Mouse (Mus musculus) liver, adult (tissue): ENCODE data around the gene Cox10.

Source experiments
- GATA4 ChIP-seq: IDR thresholded peaks from 2 replicates; pipeline ENCODE4 v1.6.1; 2014; ENCODE audit warnings: mild to moderate bottlenecking, low read length; ENCODE audit not compliant: insufficient replicate concordance

Cox10 gene

DNA sequence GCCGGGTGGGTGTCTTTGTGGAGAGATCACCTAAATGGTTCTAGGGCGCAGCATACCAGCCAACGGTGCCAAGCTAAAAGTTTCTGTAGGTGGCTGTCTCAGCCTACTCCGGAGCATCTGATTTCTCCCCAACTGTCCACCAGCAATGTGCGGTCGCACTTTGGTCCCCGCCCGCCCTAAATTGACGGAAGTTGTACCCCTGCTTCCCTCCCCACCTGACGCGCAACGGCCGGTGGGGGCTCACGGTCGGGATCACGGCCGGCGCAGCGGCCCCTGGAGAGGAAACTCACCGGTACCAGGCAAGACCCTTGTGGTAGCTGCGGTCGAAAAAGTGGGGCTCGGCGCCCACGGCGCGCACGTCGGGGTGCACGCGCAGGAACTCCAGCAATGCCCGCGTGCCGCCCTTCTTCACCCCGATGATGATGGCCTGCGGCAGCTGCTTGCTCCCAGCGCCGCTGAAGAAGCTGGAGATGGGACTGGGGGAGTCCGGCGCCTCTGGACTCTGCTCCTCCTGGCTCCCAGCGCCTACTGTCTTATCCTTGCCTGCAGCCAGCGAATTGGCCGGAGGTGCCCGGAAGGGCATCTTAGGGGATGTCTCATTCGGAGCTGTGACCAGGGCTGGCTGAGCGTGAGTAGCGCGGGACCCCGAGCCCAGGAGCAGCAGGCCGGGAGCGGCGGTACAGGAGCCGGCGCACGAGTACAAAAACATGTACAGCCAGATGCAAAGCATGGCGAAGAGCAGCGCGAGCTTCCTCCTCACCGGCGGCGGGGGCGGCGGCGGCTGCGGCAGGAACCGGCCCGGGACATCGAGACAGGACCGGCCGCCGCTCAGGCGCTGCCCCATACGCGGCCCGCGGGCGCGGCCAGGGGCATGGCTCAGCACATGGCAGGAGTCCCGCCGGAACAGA is 158.0 kb downstream of the Cox10 start:
- no peak for TF ChIP-seq GATA4

DNA sequence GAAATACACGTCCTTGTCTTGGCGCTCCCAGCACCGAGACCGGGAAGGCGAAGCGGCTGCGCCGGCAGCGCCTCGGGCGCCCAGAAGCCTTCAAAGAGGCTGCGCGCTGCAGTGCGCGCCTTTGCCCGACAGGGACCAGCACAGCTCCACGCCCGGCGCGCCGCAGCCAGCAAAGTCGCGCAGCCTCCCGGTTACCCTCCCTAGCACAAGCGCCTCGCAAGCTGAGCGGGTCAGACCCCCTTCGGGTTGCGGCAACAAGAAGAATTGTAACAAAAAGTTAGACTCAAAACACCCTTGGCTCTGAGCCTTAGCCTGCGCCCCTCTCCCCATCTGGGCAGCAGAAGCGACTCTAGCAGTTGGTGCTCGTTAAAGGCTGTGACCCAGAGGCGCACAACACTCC is 158.7 kb downstream of the Cox10 start:
- no peak for TF ChIP-seq GATA4

DNA sequence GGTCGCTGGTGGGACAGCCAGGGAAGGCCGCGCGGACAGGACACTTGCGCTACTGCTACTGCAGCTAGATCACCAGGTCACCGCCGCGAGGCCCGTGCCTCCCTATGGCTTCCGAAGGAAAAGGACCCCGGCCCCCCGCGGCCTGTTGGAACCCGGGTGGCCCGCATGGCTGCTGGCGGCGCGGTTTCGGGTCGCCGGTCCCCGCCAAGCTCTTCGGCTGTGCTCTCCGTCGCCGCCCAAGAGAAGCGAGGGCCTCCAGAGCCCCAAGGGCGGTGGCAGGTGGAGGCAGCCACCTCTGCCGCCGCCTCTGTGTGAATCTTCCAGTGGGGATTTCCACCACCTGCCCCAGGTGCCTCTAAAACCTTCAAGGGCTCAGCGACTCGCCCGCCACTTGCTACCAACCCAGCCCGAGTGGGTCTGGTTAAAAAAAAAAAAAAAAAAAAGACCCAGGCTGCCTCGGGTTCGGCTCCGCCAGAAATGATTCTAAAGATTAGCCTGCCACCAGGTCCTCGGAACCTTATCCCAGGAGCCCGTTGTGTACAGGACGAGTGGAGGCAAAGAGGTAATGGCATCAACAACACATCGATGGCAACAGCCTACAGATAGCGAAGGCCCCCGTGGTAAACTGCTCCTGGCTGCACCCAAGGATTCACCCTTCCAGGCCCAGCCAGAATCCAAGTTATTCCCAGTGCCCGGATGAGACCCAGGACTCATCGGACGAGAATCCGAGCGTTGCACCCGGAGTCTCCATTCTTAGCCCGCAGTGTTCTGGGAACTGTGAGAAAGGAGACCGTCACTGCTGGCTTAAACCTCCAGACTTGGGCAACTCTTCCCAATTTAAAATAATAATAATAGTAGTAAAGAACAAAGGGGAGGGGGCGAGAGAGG is 159.8 kb downstream of the Cox10 start:
- no peak for TF ChIP-seq GATA4

DNA sequence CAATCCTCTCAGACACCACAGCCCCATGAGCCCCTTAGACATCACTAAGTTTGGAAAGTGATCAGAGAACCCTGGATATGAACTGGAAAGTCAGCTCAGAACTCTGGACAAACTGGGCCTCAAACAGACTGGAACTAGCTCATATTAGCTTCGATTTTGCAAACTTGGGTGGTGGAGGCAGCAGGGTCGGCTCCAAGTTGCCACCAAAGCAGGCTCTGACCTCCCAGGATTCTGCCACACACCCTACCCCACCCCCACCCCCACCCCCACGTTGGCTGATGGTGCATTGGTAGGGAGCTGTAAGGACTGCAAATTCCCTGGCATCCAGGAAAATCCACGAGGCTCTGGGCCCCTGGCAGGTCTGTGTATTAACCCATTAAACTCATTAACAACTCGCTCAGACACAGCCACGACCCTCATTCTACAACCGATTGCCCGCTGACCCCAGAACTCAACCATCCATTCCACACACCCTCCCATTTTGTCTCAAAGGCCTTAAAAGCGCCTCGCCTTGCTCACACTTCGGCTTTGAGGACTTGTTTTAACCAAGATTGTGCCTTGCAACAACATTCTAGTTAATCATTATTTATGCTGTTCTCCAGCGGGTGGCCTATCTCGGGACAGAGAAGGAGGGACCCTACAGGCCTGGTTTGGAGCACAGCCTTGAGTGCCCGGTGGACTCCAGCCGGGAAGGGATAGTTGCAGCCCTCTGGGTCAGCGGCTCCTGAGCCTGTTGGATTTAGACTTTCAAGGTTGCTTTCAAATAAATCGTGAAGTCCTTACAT is 160.8 kb downstream of the Cox10 start:
- TF ChIP-seq GATA4, result no peak

DNA sequence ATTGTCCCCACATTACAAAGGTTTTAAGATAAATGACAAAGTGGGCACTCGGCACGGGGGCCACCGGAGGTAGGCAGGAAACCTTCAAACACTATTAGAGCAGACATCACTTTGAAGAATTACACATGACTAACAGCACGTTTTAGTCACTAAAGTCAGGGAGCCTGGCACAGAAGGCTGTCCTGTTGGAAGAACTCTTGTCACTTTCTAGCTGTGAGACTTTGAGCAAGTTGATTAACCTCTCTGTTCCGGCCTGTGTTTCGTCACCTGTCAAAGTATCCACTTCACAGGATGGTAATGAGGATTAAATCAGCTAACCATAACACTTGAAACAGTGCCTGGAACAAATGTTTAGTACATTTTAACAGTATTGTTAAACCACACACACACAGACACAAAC is 161.7 kb downstream of the Cox10 start:
- no peak for TF ChIP-seq GATA4

DNA sequence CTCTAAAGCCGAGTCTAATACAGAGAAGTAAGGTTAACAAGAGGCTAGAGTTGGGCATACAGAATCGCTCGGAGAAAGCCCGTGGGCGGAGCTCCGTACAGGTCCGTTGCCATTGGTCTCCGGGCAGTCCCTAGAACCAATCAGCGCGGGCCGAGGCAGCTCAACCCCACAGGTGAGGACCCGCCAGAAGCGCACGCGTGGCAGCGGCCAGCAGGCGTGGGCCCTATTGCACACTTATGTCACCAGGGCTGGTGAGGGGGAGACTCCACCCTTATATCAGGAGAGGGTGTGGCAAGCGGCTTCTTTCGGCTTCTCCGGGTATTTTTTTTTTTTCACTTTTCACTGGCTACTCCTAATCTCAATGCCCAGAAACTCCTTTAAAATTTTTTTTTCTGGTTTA is 164.9 kb downstream of the Cox10 start:
- TF ChIP-seq GATA4, result no peak

DNA sequence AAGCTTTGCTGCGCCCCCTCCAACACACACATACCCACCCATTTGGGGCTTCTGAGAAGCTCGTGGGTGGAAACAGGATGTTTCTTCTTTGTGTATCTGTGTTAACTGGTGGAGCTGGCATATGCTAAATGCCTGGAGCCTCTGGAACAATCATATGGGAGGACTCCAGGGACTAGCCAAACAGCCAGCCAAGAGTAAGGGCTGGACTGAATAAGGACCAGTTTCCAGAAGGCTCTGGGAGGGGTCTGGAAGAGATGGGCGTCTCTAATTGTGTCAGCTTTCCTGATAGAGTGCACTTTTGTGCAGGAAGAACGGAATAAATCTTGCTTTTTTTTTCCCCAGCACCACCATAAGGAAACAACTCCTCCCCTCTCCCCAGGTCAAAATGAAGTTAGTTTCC is 165.3 kb downstream of the Cox10 start:
- TF ChIP-seq GATA4, result no peak
